Mouse (Mus musculus): ENCODE measurements at regions not wholly inside any gene's neighbourhood (a gene's known extent, or its start where the extent isn't known, plus 50 kb on each side); places are given as distances from the start of the nearest gene placed in this dataset.

DNA sequence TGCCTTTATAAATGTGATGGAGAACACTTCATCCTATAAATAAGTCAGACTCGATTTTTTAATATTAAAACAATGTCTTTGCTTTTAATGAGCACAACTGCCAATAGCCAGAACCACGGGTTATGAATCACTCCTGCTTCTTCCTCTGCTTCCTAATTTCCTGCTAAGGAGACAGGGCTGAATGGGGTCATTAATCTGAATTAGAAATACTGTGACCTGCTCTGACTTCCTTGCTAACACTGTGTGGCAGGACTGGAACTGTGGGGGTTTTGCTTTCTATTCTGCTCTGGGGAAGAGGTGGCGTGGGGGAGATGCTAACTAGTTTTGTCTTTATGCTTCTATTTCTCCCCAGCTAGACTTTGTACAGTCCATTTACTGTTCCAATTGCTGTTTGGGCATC, 52.6 kb upstream of the Ccdc85a start:
- no peak for TF ChIP-seq ZC3H11A (IDR thresholded peaks at IDR 0.05; ENCODE audit: borderline replicate concordance, low read depth, low read length)
- TF ChIP-seq CHD2 (IDR thresholded peaks at IDR 0.05; ENCODE audit: low read depth, low read length): no peak

Data from ES-E14 (cell line).